Comparison of ENCODE assay signal across 11 mouse cellular contexts in the genomic region with DNA sequence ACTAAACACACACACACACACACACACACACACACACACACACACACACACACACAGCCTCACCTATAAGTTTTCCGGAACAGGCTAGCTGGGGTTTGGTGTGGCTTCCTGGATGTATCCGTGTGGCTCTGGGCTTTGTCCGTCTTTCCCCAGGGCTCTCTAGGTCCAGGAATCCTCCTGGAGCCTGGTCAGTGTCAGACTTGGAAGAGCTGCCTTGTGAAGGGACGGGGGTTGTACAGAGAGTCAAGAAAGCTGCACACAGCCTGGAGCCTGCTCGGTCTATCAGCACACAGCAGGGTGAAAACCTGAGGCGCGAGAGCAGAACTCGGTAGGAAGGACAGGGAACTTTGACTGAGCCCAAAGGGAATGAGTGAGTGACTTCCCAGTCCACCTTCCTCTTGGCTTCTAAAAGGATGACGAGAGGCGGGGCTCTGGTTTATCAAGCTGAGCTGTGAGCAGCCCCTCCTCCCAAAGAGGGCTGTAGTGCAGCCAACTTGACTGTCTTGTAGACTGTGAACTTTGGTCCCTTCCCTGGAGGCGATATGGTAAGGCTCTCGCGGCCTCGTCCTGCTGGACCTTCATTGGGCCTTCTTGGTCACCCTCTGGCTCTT.
"Had no signal": no experiment of that assay in that cellular context is flagged by ENCODE, and none has a peak within 500 bp of the region (broad histone marks: within the 10 kb centered on the region; RNA-seq: fewer than 3 reads in every experiment).

No protein-coding gene starts in this region.

- H3K9ac ChIP-seq: limb, embryonic 13.5 days; liver, embryonic 12.5 days; lung, embryonic 14.5 days; midbrain, embryonic 15.5 days; neural tube, embryonic 12.5 days had no signal

- ATAC-seq: liver, embryonic 12.5 days; midbrain, embryonic 15.5 days had no signal

- H3K4me2 ChIP-seq: limb, embryonic 13.5 days; liver, embryonic 12.5 days; lung, embryonic 14.5 days; midbrain, embryonic 11.5 days; midbrain, embryonic 15.5 days; neural tube, embryonic 12.5 days had no signal

- H3K4me1 ChIP-seq: limb, embryonic 13.5 days; liver, embryonic 12.5 days; midbrain, embryonic 15.5 days; neural tube, embryonic 12.5 days had no signal

- H3K27ac ChIP-seq: limb, embryonic 13.5 days; liver, embryonic 12.5 days; midbrain, embryonic 15.5 days; neural tube, embryonic 12.5 days had no signal

- H3K9me3 ChIP-seq: limb, embryonic 13.5 days; liver, embryonic 12.5 days; megakaryocyte, embryonic 14.5 days; midbrain, embryonic 15.5 days; neural tube, embryonic 12.5 days had no signal

- H3K36me3 ChIP-seq: limb, embryonic 13.5 days; liver, embryonic 12.5 days; midbrain, embryonic 15.5 days; neural tube, embryonic 12.5 days had no signal

- DNase-seq: kidney, postnatal 14 days; left cerebral cortex, postnatal 4 days; lung, embryonic 14.5 days; lung, postnatal 10 days; lung, postnatal 4 days had no signal

- H3K27me3 ChIP-seq: limb, embryonic 13.5 days; liver, embryonic 12.5 days; midbrain, embryonic 15.5 days; neural tube, embryonic 12.5 days had no signal

- H3K4me3 ChIP-seq: limb, embryonic 13.5 days; liver, embryonic 12.5 days; megakaryocyte, embryonic 14.5 days; midbrain, embryonic 15.5 days; neural tube, embryonic 12.5 days had no signal
